Mouse (Mus musculus) embryonic facial prominence, embryonic 11.5 days (tissue): Measurements from ENCODE around the gene Lctl. TPM values are rescaled to one million over a fixed set of nuclear protein-coding genes. Genes with fewer than 3 reads are reported as not detected.
"Not testable (repeated sequence)": the region's sequence is repeated elsewhere in the genome, so short reads cannot be mapped to it uniquely, and the experiment has no call there.

Source experiments
- ATAC-seq: fragments of 200-750 bp; cut with Nextera tagmentation; replicated peaks from 2 replicates; pipeline ENCODE4 v1.8.0; 2017; ENCODE audit warnings: low read depth; ENCODE audit not compliant: insufficient number of reproducible peaks, low FRiP score, low TSS enrichment
- DNase-seq: peaks from one replicate; pipeline ENCODE4 v3.0.0-alpha.2; 2015; ENCODE audit warnings: low spot score
- H3K27ac ChIP-seq: fragments of 300-500 bp; sonication (generic); replicated peaks from 2 replicates; pipeline ENCODE4 v1.5.1; 2014; ENCODE audit warnings: mild to moderate bottlenecking, low read depth, low read length, control low read depth
- H3K27me3 ChIP-seq: fragments of 300-500 bp; sonication (generic); 2 replicates; pipeline ENCODE4 v1.6.1; 2014; ENCODE audit warnings: mild to moderate bottlenecking, low read length, moderate library complexity, mixed read lengths; ENCODE audit not compliant: control insufficient read depth, insufficient read depth
- H3K36me3 ChIP-seq: fragments of 300-500 bp; sonication (generic); replicated peaks from 2 replicates; pipeline ENCODE4 v1.6.1; 2014; ENCODE audit warnings: low read depth, mild to moderate bottlenecking, low read length, moderate library complexity, mixed read lengths; ENCODE audit not compliant: control insufficient read depth, insufficient read depth
- H3K4me1 ChIP-seq: fragments of 300-500 bp; sonication (generic); 2 replicates; pipeline ENCODE4 v1.6.1; 2014; ENCODE audit warnings: low read length, mixed read lengths; ENCODE audit not compliant: control insufficient read depth, insufficient read depth
- H3K4me2 ChIP-seq: fragments of 300-500 bp; sonication (generic); 2 replicates; pipeline ENCODE4 v1.6.1; 2014; ENCODE audit warnings: low read depth, mild to moderate bottlenecking, control low read depth, low read length, moderate library complexity
- H3K4me3 ChIP-seq: fragments of 300-500 bp; sonication (generic); 2 replicates; pipeline ENCODE4 v1.5.1; 2014; ENCODE audit warnings: low read depth, low read length, control low read depth
- H3K9ac ChIP-seq: fragments of 300-500 bp; sonication (generic); replicated peaks from 2 replicates; pipeline ENCODE4 v1.6.1; 2014; ENCODE audit warnings: mild to moderate bottlenecking, control low read depth, low read length
- H3K9me3 ChIP-seq: fragments of 300-500 bp; sonication (generic); replicated peaks from 2 replicates; pipeline ENCODE4 v1.6.1; 2016; ENCODE audit warnings: mild to moderate bottlenecking, low read length, inconsistent platforms, mixed read lengths; ENCODE audit not compliant: control insufficient read depth
- WGBS: fragments of 180-500 bp; shearing (Covaris S2); extraction: QIAGEN DNeasy Blood & Tissue Kit; methylation state at CpG from one replicate; pipeline ENCODE4 v1.1.7; 2014; 5-methylcytosine and 5-hydroxymethylcytosine counted together
- polyA plus RNA-seq: library from polyadenylated mRNA; unstranded; fragments of >200 nt; fragmentation: Nextera tagmentation; extraction: Ambion mirVana; gene quantifications from 2 replicates; pipeline ENCODE4 v1.2.1, GENCODE M21; 2014

Lctl gene
- polyA plus RNA-seq, 1 experiment from 2014 or later: not detected

DNA sequence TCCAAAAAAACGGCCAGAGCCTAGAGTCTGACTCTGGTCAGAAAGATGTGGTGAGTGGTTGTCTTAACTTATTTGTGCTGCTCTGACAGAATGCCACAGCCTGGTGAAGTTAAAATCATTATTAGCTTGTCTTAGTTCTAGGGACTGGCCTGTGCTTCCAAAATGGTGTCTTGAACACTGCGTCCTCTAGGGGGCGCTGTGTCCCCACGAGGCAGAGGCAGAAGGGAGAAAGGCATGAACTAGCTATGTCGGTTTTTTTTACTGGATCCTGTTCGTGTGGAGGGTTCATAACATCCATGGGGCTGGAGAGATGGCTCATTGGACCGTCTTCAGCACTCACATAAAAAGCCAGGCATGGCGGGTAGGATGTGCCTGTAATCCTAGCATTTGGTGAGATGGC is 3.0 kb downstream of the Lctl start:
- no peak overlapping the region for H3K4me2 ChIP-seq

DNA sequence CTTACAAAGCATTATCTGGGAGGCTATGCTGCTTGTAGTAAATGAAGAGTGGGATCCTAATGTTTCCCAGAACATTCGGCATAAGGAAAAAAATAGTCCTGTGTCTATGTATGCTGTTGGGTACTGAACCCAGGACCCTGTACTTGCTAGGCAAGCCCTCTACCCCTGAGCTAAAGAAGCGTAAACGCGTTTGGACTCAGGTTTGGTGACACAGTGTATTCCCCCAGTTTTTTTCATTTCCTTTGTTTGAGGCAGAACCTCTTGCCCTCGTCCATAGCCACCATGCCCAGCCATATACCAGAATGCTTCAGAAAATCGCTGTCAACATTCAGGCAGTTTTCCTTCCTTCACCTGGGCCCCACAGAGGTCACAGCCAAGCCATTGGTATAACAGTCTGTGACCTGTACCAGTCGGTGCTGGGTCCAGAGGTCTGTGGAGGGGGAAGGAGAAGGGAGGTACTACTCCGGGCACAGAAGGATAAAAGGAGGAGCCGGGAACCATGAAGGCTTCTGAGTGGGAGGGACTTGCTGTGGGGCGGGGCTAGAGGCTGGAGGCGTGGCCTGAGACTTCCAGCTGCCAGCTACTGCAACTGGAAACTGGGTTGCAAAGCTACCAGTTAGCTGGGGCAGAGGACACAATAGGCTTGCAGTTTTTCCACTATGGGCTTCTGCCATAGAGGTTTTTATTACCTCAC is 3.8 kb downstream of the Lctl start:
- H3K4me2 ChIP-seq: no peak overlapping the region
- H3K9ac ChIP-seq: no peak overlapping the region
- no peaks in the 10 kb centered on the region for H3K9me3 ChIP-seq
- H3K27ac ChIP-seq: no peak overlapping the region
- 40% methylated on average over 11 of the region's 11 CpGs for WGBS
- no peaks in the 10 kb centered on the region for H3K27me3 ChIP-seq
- DNase-seq (peak; percentile 9), ATAC-seq (no peak)
- H3K4me3 ChIP-seq: no peak overlapping the region
- no peaks in the 10 kb centered on the region for H3K4me1 ChIP-seq
- H3K36me3 ChIP-seq: no peaks in the 10 kb centered on the region

More for the DNA sequence above, 3.0 kb downstream of the Lctl start:
- Histone ChIP-seq H3K4me3 (no peak overlapping the region), H3K9me3 (no peaks in the 10 kb centered on the region), H3K27me3 (no peaks in the 10 kb centered on the region), H3K9ac (no peak overlapping the region), H3K36me3 (no peaks in the 10 kb centered on the region), H3K4me1 (no peaks in the 10 kb centered on the region), H3K27ac (no peak overlapping the region)
- peak; percentile 50 for DNase-seq
- no peak for ATAC-seq
- WGBS: 27% methylated on average over 8 of the region's 8 CpGs

DNA sequence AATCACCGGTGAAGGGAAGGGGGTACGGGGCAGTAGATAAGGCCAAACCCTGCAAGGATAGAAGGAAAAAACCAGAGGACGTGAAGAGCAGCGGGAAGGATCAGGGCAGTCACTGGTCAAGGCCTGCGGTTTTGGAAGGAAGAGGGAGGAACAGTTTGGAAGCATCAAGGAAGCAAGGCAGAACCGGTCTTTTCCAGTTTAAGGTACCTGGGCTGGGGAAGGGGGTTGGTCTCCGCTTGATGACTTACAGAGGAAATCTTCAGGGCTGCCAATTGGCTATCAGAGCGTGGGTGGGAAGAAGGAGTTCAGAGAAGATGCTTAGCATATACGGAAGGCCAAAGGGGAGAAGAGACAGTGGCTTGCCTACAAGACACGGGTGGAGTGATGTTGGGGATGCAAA is 5.7 kb downstream of the Lctl start:
- H3K9me3 ChIP-seq: no peaks in the 10 kb centered on the region
- no peaks in the 10 kb centered on the region for H3K27me3 ChIP-seq
- no peak overlapping the region for H3K27ac ChIP-seq
- no peak overlapping the region for H3K4me2 ChIP-seq
- H3K4me3 ChIP-seq: no peak overlapping the region
- H3K4me1 ChIP-seq: peaks cover 3% of the 10 kb centered on the region; the same call in 1 of the 2 replicates
- DNase-seq: no peak
- no peaks in the 10 kb centered on the region for H3K36me3 ChIP-seq
- 89% methylated on average over 10 of the region's 10 CpGs for WGBS
- H3K9ac ChIP-seq: no peak overlapping the region
- ATAC-seq: no peak

DNA sequence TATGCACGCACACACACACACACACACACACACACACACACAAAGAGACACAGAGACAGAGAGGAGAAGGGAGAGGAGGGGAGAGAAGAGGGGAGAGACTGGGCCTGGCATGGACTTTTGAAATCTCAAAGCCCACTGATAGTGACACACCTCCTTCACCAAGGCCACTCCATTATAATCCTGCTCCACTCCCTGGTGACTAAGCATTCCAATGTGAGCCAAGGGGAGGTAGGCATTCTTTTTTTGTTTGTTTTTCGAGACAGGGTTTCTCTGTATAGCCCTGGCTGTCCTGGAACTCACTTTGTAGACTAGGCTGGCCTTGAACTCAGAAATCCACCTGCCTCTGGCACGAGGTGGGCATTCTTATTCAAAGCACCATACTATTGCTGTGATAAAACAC is 7.9 kb downstream of the Lctl start:
- H3K9ac ChIP-seq, DNase-seq, H3K4me3 ChIP-seq, H3K36me3 ChIP-seq, H3K9me3 ChIP-seq, H3K4me1 ChIP-seq, H3K27me3 ChIP-seq, ATAC-seq, H3K4me2 ChIP-seq, H3K27ac ChIP-seq: not testable (repeated sequence)
- 68% methylated on average over 3 of the region's 3 CpGs for WGBS

DNA sequence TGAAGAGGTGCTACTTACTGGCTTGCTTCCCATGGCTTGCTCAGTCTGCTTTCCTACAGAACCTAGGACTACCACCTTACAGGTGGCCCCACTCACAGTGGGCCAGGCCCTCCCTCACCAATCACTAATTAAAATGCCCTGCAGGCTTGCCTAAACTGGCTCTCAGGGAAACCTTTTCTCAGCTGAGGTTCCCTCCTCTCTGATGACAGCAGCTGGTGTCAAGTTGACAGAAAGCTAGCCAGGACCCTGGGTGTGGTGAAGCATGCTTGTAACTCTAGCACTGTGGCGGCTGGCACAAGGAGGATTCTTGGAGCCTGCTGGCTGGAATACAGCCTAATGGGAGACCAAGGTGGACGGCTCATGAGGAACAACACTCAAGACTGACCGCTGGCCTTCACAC is 8.4 kb downstream of the Lctl start:
- Histone ChIP-seq H3K4me2 (no peak overlapping the region), H3K27me3 (no peaks in the 10 kb centered on the region), H3K9ac (no peak overlapping the region), H3K4me3 (no peak overlapping the region), H3K4me1 (peaks cover 3% of the 10 kb centered on the region; the same call in 1 of the 2 replicates), H3K9me3 (no peaks in the 10 kb centered on the region), H3K36me3 (no peaks in the 10 kb centered on the region), H3K27ac (no peak overlapping the region)
- ATAC-seq: no peak
- DNase-seq: no peak
- 65% methylated on average over 3 of the region's 3 CpGs for WGBS

DNA sequence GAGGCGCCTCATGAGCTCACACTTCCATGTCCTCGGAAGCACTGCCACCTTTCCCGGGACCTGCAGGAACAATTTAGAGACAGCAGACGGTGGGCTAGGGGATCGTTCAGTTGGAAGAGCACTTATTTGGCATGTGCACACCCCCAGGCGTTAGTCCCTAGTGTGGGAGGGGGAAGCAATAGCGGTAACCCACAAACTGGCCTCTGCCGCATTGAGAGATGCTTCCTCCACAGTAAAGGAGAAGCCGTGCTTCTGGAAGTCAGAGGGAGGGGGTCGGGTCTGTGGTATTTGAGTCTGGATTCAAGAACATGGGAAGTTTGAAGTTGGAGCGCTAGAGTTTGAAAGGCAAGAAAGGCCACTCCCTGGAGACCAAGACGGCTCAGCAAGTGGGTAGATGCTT is 9.2 kb downstream of the Lctl start:
- Histone ChIP-seq H3K27me3 (no peaks in the 10 kb centered on the region), H3K36me3 (no peaks in the 10 kb centered on the region), H3K9me3 (no peaks in the 10 kb centered on the region), H3K27ac (no peak overlapping the region), H3K4me1 (peaks cover 3% of the 10 kb centered on the region; the same call in 1 of the 2 replicates), H3K9ac (no peak overlapping the region), H3K4me2 (no peak overlapping the region), H3K4me3 (no peak overlapping the region)
- DNase-seq (no peak), ATAC-seq (no peak)
- WGBS: 67% methylated on average over 12 of the region's 12 CpGs

DNA sequence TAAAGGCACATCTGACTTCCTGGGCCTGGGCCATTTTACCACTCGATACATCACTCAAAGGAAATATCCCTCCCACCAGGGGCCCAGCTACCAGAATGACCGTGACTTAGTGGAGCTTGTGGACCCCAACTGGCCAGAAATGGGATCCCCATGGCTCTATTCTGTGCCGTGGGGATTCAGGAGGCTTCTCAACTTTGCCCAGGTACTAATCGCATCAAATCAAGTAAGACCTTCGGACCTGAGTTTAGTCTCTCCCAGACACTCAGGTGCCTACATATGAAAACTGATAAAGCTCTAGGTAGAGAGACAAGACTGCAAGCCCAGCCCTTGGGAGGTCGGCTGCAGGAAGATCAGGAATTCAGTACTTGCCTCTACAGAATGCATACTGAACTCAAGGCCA is 14.7 kb downstream of the Lctl start:
- no peak overlapping the region for H3K4me3 ChIP-seq
- no peak for DNase-seq
- H3K27ac ChIP-seq: no peak overlapping the region
- no peak for ATAC-seq
- no peaks in the 10 kb centered on the region for H3K36me3 ChIP-seq
- H3K27me3 ChIP-seq: no peaks in the 10 kb centered on the region
- H3K4me1 ChIP-seq: no peaks in the 10 kb centered on the region
- H3K9ac ChIP-seq: no peak overlapping the region
- no peaks in the 10 kb centered on the region for H3K9me3 ChIP-seq
- H3K4me2 ChIP-seq: no peak overlapping the region
- 85% methylated on average over 6 of the region's 6 CpGs for whole genome bisulfite sequencing

DNA sequence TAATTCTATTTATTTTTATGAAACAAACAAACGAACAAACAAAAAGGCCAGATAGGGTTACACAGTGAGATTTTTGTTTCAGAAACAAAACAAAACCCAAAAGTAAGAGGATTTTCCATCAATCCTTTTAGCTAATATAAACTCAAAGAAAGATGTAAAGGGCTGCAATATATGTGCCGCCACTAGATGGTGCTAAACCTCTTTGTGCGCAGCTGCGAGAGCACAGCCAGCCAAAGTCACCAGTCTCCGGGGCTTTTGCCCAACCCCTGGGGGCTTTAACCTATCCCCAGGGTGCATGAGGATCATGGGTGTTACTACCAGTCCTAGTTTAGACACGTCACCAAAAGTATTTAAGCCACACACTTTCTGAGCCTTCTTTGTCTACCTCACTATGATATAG is 21.9 kb downstream of the Lctl start:
- H3K4me3 ChIP-seq, H3K27ac ChIP-seq, H3K27me3 ChIP-seq, H3K4me1 ChIP-seq, H3K4me2 ChIP-seq, H3K36me3 ChIP-seq, H3K9me3 ChIP-seq, H3K9ac ChIP-seq, ATAC-seq: not testable (repeated sequence)
- 5% methylated on average over 6 of the region's 6 CpGs for WGBS
- DNase-seq: peak; percentile 71
